Mouse (Mus musculus) limb, embryonic 10.5 days (tissue): Measurements from ENCODE around the gene E030018B13Rik. TPM values are rescaled to one million over a fixed set of nuclear protein-coding genes. Genes with fewer than 3 reads are reported as not detected.

ENCODE experiments used
- DNase-seq: peaks from one replicate; pipeline ENCODE4 v3.0.0-alpha.2; 2017; ENCODE audit warnings: low spot score
- H3K27ac ChIP-seq: fragments of 300-500 bp; sonication (generic); 2 replicates; pipeline ENCODE4 v1.5.1; 2016; ENCODE audit warnings: mild to moderate bottlenecking
- H3K27me3 ChIP-seq: fragments of 300-500 bp; sonication (generic); 2 replicates; pipeline ENCODE4 v1.6.1; 2016; ENCODE audit warnings: low read depth, mild to moderate bottlenecking; ENCODE audit not compliant: poor library complexity, severe bottlenecking
- H3K36me3 ChIP-seq: fragments of 300-500 bp; sonication (generic); 2 replicates; pipeline ENCODE4 v1.6.1; 2016; ENCODE audit warnings: mild to moderate bottlenecking, moderate library complexity
- H3K4me1 ChIP-seq: fragments of 300-500 bp; sonication (generic); 2 replicates; pipeline ENCODE4 v1.6.1; 2016
- H3K4me3 ChIP-seq: fragments of 300-500 bp; sonication (generic); 2 replicates; pipeline ENCODE4 v1.5.1; 2016; ENCODE audit warnings: mild to moderate bottlenecking, moderate library complexity
- H3K9me3 ChIP-seq: fragments of 300-500 bp; sonication (generic); replicated peaks from 2 replicates; pipeline ENCODE4 v1.6.1; 2016; ENCODE audit warnings: mild to moderate bottlenecking
- WGBS: fragments of 180-500 bp; shearing (Covaris S2); methylation state at CpG from one replicate; pipeline ENCODE4 v1.1.7; 2016; 5-methylcytosine and 5-hydroxymethylcytosine counted together
- polyA plus RNA-seq: library from polyadenylated mRNA; unstranded; fragments of >200 nt; fragmentation: Nextera tagmentation; extraction: Ambion mirVana; gene quantifications from 2 replicates; pipeline ENCODE4 v1.2.1, GENCODE M21; 2016

E030018B13Rik gene
- polyA plus RNA-seq, 1 experiment from 2014 or later, result not detected

DNA sequence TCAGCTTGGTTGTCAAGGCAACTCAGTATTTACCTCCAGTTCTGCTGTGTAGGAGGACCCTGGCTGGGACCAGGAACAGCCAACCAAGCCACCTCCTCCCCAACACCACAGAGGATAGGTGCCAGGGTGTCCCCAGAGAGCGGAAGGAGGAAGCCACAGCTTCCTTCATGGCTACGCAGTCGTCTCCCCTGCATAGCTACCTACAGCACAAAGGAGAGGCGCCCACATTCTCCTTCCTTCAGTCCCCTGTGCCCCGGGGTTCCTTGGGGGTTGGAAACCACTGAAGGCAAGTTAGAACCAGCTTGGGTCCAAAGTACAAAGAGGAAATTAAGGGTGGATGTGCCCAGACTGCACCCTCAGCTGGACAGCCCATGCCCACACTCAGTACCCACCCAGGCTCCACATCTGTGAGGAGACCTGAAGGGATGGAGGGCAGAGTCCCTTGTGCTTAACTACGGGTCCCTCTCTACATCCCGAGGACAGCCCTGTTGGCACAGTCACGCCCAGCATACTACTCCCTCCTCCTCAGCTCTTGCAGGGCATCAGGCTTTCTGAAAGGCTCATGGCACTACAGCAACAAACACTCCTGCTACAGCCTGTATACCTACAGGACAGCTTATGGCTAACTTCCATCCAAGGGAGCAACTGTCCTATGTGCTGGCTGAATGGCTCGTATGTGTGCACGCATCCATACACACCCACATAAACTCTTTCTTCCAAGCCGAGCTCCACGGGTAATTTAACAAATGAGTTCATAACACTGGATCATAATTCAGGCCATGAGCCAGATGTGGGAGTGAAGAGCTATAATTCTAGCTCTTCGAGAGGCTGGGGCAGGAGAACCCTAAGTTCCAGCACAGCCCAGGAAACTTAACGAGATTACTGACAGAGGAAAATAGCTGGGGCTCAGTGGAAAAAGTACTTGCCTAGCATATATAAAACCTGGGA is 9.0 kb downstream of the E030018B13Rik start:
- peaks cover 33% of the 10 kb centered on the region for H3K4me1 ChIP-seq
- no peak overlapping the region for H3K27ac ChIP-seq
- WGBS, result 71% methylated on average over 14 of the region's 14 CpGs
- no peaks in the 10 kb centered on the region for H3K36me3 ChIP-seq
- no peak overlapping the region for H3K4me3 ChIP-seq
- DNase-seq, result no peak
- H3K9me3 ChIP-seq, result no peaks in the 10 kb centered on the region
- no peaks in the 10 kb centered on the region for H3K27me3 ChIP-seq

DNA sequence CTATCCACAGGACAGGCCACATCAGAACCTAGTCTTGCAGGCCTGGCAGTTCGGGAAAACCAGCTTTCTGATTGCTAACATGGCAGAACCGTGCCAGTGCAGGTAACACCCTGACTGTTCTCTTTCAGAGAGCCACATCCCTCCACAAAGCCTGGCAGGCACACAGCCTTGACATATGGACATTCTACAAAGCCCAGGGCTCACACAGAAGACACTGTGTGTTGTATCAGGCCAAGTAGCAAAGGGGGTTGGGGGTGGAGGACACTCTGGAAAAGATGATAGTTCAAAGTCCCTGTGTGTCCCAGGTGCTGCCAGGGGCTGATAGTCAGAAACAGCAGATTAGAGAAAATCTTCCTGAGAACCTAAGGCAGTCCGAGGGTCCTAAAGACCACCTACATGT is 9.8 kb downstream of the E030018B13Rik start:
- peaks cover 33% of the 10 kb centered on the region for H3K4me1 ChIP-seq
- H3K9me3 ChIP-seq, result no peaks in the 10 kb centered on the region
- no peak for DNase-seq
- no peak overlapping the region for H3K27ac ChIP-seq
- no peak overlapping the region for H3K4me3 ChIP-seq
- H3K27me3 ChIP-seq, result no peaks in the 10 kb centered on the region
- WGBS, result 78% methylated on average over 3 of the region's 3 CpGs
- H3K36me3 ChIP-seq, result no peaks in the 10 kb centered on the region

DNA sequence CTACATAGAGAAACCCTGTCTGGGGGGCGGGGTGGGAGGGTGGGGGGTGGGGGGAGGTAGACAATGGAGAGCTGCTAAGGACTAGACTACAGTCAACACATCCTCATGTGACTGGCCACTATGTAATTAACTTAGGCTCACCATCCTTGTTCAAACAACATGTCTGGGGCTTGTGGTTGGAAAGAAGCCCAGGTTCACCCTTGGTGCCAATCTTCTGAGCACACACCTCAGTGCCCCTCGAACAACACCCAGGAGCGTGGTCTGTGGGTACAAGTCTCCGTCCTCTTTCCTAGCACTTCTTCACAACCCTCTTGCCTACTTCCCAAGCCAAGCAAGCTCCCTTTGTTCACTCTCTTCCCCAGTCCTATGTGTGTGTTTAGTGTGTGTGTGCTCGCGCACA is 10.5 kb downstream of the E030018B13Rik start:
- Histone ChIP-seq H3K27me3 (no peaks in the 10 kb centered on the region), H3K4me3 (no peak overlapping the region), H3K27ac (no peak overlapping the region), H3K36me3 (no peaks in the 10 kb centered on the region), H3K4me1 (peaks cover 32% of the 10 kb centered on the region), H3K9me3 (no peaks in the 10 kb centered on the region)
- no peak for DNase-seq
- WGBS, result 97% methylated on average over 6 of the region's 6 CpGs

DNA sequence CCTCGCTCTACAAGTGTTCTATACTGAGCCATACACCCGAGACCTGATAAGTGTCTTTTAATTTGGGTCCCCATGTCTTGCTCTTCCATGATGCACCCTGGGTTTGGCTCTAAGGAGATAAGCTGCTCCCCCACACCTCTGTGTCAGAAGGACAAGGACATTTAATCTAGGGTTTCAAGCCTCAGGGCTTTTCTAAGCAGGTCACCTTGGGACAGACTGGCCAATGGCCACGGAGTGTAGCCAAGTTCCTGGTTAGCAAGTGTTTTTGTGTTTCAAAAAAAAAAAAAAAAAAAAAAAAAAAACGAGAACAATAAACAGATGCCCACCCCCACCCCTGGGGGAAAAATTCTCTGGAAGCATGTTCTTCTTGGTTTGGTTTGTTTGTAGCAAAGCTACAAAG is 12.4 kb downstream of the E030018B13Rik start:
- no peaks in the 10 kb centered on the region for H3K27me3 ChIP-seq
- H3K4me1 ChIP-seq, result peaks cover 25% of the 10 kb centered on the region
- 90% methylated on average over 4 of the region's 4 CpGs for WGBS

DNA sequence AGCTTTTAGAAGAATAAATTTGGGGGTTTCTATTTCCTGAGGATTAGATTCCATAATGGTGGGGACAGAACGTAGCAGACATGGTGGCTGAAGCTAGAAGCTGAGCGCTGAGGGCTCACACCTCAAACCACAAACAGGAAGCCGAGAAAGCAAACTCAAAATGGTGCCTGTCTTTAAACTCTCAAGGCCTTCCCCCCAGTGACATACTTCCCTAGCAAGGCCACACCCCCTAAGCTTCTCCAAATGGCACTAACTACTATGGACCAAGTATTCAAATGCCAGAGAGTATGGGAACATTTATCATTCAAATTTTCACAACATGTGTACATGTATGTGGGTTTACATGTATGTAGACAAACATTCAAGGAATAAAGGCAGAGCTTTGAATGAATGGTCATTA is 13.5 kb downstream of the E030018B13Rik start:
- H3K27me3 ChIP-seq, result no peaks in the 10 kb centered on the region
- 89% methylated on average over 3 of the region's 3 CpGs for WGBS
- H3K36me3 ChIP-seq, result no peaks in the 10 kb centered on the region
- DNase-seq, result no peak
- no peaks in the 10 kb centered on the region for H3K9me3 ChIP-seq
- H3K4me3 ChIP-seq, result no peak overlapping the region
- H3K4me1 ChIP-seq, result peaks cover 23% of the 10 kb centered on the region
- no peak overlapping the region for H3K27ac ChIP-seq

More for the DNA sequence above, 12.4 kb downstream of the E030018B13Rik start:
- DNase-seq, result no peak
- Histone ChIP-seq H3K27ac (no peak overlapping the region), H3K9me3 (no peaks in the 10 kb centered on the region), H3K36me3 (no peaks in the 10 kb centered on the region), H3K4me3 (no peak overlapping the region)

DNA sequence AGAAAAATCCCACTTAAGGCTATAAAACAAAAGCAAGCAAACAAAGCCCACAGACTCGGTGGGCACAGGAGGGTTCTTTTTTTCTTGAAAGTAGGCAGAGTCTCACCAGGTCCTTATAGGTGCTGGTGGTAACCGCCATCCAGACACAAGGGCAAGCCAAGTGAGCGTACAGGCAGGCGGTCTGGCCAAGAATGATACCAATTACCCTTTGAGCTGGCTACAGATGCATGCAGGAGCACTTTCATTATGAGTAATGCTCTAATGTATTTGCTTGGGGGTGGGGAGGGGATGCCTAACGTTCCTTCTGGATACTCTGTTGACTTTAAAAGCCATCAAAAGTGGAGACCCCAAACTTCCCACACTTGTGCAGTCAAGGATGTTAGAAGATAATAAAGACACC is 14.1 kb downstream of the E030018B13Rik start:
- no peaks in the 10 kb centered on the region for H3K27me3 ChIP-seq
- H3K9me3 ChIP-seq, result no peaks in the 10 kb centered on the region
- DNase-seq, result no peak
- no peaks in the 10 kb centered on the region for H3K36me3 ChIP-seq
- H3K4me3 ChIP-seq, result no peak overlapping the region
- H3K4me1 ChIP-seq, result peaks cover 23% of the 10 kb centered on the region
- no peak overlapping the region for H3K27ac ChIP-seq
- WGBS, result 91% methylated on average over 5 of the region's 5 CpGs

DNA sequence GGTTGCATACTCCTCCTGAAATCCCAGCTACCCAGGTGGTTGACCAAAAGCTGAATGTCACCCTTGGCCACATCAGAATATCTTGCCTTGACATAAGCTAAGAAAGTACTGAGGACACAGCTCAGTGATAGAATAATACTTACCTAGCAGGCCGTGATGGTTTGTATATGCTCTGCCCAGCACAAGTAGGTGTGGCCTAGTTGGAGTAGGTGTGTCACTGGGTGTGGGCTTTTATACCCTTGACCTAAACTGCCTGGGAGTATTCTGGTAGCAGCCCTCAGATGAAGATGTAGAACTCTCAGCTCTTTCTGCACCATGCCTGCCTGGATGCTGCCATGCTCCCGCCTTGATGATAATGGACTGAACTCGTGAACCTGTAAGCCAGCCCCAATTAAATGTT is 15.8 kb downstream of the E030018B13Rik start:
- H3K9me3 ChIP-seq, result no peaks in the 10 kb centered on the region
- H3K36me3 ChIP-seq, result no peaks in the 10 kb centered on the region
- no peak for DNase-seq
- H3K4me1 ChIP-seq, result peaks cover 25% of the 10 kb centered on the region
- H3K27me3 ChIP-seq, result no peaks in the 10 kb centered on the region
- 94% methylated on average over 3 of the region's 3 CpGs for WGBS
- H3K27ac ChIP-seq, result no peak overlapping the region
- H3K4me3 ChIP-seq, result no peak overlapping the region

DNA sequence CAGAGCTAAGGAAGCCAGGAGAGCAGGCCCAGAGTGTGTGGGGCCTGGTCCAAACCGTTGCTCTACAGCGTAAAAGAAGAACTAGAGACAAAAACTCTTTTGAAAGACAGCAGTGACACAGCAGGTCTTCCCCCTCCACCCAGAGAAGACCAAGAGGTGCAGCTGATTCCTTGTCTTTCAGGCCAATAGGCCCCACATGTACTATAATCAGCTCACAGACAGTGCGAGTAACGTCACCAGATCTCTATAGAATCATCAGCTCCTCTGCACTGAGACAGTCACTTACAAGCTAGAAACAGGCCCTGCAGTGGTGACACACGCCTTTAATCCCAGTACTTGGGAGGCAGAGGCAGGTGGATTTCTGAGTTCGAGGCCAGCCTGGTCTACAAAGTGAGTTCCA is 17.2 kb downstream of the E030018B13Rik start:
- H3K4me3 ChIP-seq, result no peak overlapping the region
- no peaks in the 10 kb centered on the region for H3K9me3 ChIP-seq
- H3K27ac ChIP-seq, result no peak overlapping the region
- H3K36me3 ChIP-seq, result no peaks in the 10 kb centered on the region
- 90% methylated on average over 6 of the region's 6 CpGs for WGBS
- H3K4me1 ChIP-seq, result peaks cover 36% of the 10 kb centered on the region
- DNase-seq, result no peak
- H3K27me3 ChIP-seq, result no peaks in the 10 kb centered on the region

DNA sequence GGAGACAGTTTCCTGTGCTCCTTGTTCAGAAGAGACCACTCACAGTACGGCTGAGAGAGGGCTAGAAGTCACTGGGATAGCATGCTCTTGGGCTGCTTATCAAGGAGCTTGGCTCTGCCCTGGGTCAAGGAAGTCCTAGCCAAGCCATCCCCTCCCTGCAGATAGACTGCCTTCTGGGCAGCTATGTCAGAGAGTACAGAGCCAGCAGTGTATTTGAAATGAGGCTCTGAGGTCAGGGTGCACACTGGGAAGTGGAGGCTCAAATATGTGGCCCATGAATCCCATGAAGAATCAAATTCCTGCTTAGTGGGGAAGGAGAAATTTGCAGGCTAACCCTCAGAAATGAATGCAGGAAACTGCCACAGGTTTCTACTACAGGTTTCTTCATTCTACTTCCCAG is 17.9 kb downstream of the E030018B13Rik start:
- Histone ChIP-seq H3K27ac (no peak overlapping the region), H3K27me3 (no peaks in the 10 kb centered on the region), H3K9me3 (no peaks in the 10 kb centered on the region), H3K4me1 (peaks cover 40% of the 10 kb centered on the region), H3K36me3 (no peaks in the 10 kb centered on the region), H3K4me3 (no peak overlapping the region)
- WGBS, result 74% methylated on average over 1 of the region's 1 CpGs
- DNase-seq, result no peak

DNA sequence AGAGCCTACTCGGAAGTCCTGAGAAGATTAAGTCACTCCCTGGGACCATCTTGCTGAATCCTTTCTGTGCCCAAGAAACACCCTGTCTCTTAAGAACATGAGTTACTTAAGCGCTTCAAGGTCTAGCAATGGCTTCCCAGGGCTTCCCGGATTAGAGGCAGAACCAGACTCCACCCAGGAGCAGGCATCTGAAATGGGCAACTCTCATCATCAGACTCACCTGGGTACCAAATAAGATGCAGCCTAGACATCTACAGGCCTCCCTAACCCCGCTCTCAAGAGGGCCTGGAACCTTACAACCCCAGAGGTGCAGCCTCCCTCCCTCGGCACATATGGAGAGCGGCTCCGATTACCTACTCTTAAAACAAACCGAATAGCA is 19.1 kb downstream of the E030018B13Rik start:
- WGBS, result 19% methylated on average over 8 of the region's 8 CpGs

DNA sequence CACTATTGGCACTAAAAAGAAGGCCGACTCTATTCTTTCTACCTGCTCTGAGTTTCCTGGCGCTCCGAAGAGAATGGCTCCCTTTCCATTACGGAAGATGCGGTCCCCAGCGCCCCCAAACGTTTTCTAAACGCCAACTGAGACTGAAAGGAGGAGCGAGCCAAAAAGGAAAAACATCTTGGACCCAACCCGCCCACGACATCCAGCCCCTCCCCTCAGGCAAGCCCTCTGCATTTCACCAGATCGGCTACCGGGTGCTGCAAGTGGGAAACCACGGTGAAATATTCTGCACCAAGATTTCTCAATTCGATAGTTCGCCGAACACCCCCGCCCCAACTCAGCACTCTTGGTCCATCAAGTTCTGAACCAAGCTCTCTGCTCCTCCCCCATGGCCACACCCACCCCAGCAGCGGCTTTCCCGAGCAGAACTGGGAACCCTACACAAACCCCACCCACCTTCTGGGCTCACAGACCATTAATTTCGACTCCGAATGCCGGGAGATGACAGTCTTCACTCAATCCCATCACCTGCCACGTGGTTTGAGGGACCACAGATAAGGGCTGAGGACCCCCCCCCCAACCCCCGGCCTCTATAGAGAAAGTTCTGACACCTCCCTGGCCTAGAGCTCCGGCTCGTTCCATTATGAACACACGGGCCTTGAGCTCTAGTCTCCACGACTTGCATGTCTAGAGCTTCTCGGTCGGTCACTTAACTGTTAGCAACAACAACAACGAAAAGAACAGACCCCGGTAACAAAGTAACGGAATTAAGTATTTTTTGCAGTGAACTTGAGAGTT is 19.7 kb downstream of the E030018B13Rik start:
- peak; percentile 70 for DNase-seq
- H3K27me3 ChIP-seq, result no peaks in the 10 kb centered on the region
- peak overlapping the region; percentile 86 for H3K4me3 ChIP-seq
- H3K9me3 ChIP-seq, result no peaks in the 10 kb centered on the region
- H3K36me3 ChIP-seq, result no peaks in the 10 kb centered on the region
- peaks cover 45% of the 10 kb centered on the region for H3K4me1 ChIP-seq
- H3K27ac ChIP-seq, result peak overlapping the region; percentile 97
- 1% methylated on average over 34 of the region's 34 CpGs for WGBS

More for the DNA sequence above, 19.1 kb downstream of the E030018B13Rik start:
- DNase-seq, result no peak
- Histone ChIP-seq H3K4me1 (peaks cover 45% of the 10 kb centered on the region), H3K27me3 (no peaks in the 10 kb centered on the region), H3K4me3 (peak overlapping the region; percentile 86), H3K27ac (peak overlapping the region; percentile 25), H3K9me3 (no peaks in the 10 kb centered on the region), H3K36me3 (no peaks in the 10 kb centered on the region)

DNA sequence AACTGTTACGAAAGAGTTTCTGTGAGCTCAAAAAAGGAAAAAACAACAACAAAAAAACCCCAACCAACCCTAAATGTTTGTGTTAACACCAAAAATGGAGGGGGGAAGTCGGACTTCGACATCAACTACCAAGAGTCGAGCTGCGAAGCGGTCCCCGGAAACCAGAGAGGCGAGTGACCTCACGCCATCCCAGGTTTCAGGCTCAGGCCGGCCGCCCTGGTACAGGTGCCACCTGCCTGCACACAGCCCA is 20.3 kb downstream of the E030018B13Rik start:
- H3K36me3 ChIP-seq, result no peaks in the 10 kb centered on the region
- DNase-seq, result no peak
- peaks cover 45% of the 10 kb centered on the region for H3K4me1 ChIP-seq
- H3K27ac ChIP-seq, result peak overlapping the region; percentile 97; the same call in 1 of the 2 replicates
- under 1% methylated on average over 11 of the region's 11 CpGs for WGBS
- no peaks in the 10 kb centered on the region for H3K9me3 ChIP-seq
- H3K4me3 ChIP-seq, result peak overlapping the region; percentile 86
- 0 out of 2 replicates have a peak, but pooled peaks cover 3% of the 10 kb centered on the region for H3K27me3 ChIP-seq
